Comparison of ENCODE assay signal across 22 mouse cellular contexts in genomic region chr7:51991020-51991419, GRCm38 (mm10). TPM values are rescaled to one million over a fixed set of nuclear protein-coding genes. Genes with fewer than 3 reads are reported as not detected.
DNase-seq lines count a peak whose midpoint lies in the region; ATAC-seq lines count a peak whose summit lies in the region.
"Had no signal": no experiment of that assay in that cellular context is flagged by ENCODE, and none has a peak within 500 bp of the region (broad histone marks: within the 10 kb centered on the region; RNA-seq: fewer than 3 reads in every experiment).

No protein-coding gene starts in this region.

- peaks cover 11% of the 10 kb centered on the region; the same call in 1 of the 2 replicates for H3K4me1 ChIP-seq in heart, embryonic 10.5 days
- peaks cover 62% of the 10 kb centered on the region for H3K4me1 ChIP-seq in liver, embryonic 12.5 days
- H3K4me1 ChIP-seq: forebrain, embryonic 10.5 days; hindbrain, embryonic 13.5 days had no signal

- no peaks in the 10 kb centered on the region for H3K9me3 ChIP-seq in heart, embryonic 10.5 days
- no peaks in the 10 kb centered on the region for H3K9me3 ChIP-seq in liver, embryonic 12.5 days (replicated peaks)
- H3K9me3 ChIP-seq: forebrain, embryonic 10.5 days; heart, embryonic 13.5 days; hindbrain, embryonic 13.5 days had no signal

- H3K27me3 ChIP-seq in heart, embryonic 10.5 days (ENCODE audit: insufficient read depth, poor library complexity, severe bottlenecking) = no peaks in the 10 kb centered on the region; the same call in 1 of the 2 replicates
- no peaks in the 10 kb centered on the region for H3K27me3 ChIP-seq in liver, embryonic 12.5 days (replicated peaks)
- H3K27me3 ChIP-seq: heart, embryonic 13.5 days; hindbrain, embryonic 13.5 days had no signal

- H3K4me2 ChIP-seq in liver, embryonic 12.5 days = peak overlapping the region; percentile 66
- H3K4me2 ChIP-seq: heart, embryonic 13.5 days; hindbrain, embryonic 13.5 days had no signal

- peak; percentile 99 for ATAC-seq in liver, embryonic 12.5 days

- H3K36me3 ChIP-seq in heart, embryonic 10.5 days = no peaks in the 10 kb centered on the region
- 0 out of 2 replicates have a peak, but pooled peaks cover 3% of the 10 kb centered on the region for H3K36me3 ChIP-seq in liver, embryonic 12.5 days
- H3K36me3 ChIP-seq: forebrain, embryonic 10.5 days; heart, embryonic 13.5 days had no signal

- H3K27ac ChIP-seq in heart, embryonic 10.5 days = peak overlapping the region; percentile 22; the same call in 1 of the 2 replicates
- H3K27ac ChIP-seq in liver, embryonic 12.5 days = peak overlapping the region; percentile 92
- H3K27ac ChIP-seq: forebrain, embryonic 10.5 days; heart, embryonic 13.5 days; hindbrain, embryonic 13.5 days had no signal

- DNase-seq in heart, embryonic 10.5 days (ENCODE audit: low spot score) = no peak
- DNase-seq in heart, postnatal 4 days = no peak
- peak; percentile 9 for DNase-seq in spleen, adult 12 weeks (ENCODE audit: low spot score)
- no peak for DNase-seq in spleen, adult 18-20 months
- DNase-seq in retina, postnatal 7 days (ENCODE audit: low read depth, low spot score) = peak; percentile 54
- no peak for DNase-seq in frontal cortex, adult 2 months (ENCODE audit: extremely low spot score in 1 of 2, low spot score in 1 of 2)
- DNase-seq in lung, postnatal 14 days = no peak
- DNase-seq: cerebellum, adult 8-10 months; gastrocnemius, postnatal 10 days; kidney, adult 8-10 months; lung, adult 2 months; right cerebral cortex, postnatal 14 days had no signal

- 57% methylated on average over 3 of the region's 3 CpGs for WGBS in heart, embryonic 10.5 days
- WGBS in liver, embryonic 12.5 days (ENCODE audit: insufficient replicate concordance) = 29% methylated on average over 3 of the region's 3 CpGs

- no peak overlapping the region for H3K4me3 ChIP-seq in heart, embryonic 10.5 days
- H3K4me3 ChIP-seq in liver, embryonic 12.5 days = 0 out of 2 replicates have a peak overlapping the region, but pooled peaks have one; percentile 16
- H3K4me3 ChIP-seq: forebrain, embryonic 10.5 days; heart, embryonic 13.5 days; hindbrain, embryonic 13.5 days had no signal

- peak overlapping the region; percentile 64 for H3K9ac ChIP-seq in liver, embryonic 12.5 days
- H3K9ac ChIP-seq: heart, embryonic 13.5 days; hindbrain, embryonic 13.5 days had no signal

RNA-seq across cellular contexts. Expression of gene Svip, which starts 14.8 kb away (rescaled TPM):
- 10.2 and 19.4 TPM in 2 replicates for polyA plus RNA-seq in heart, embryonic 10.5 days (2016; fragmentation: Nextera tagmentation; extraction: Ambion mirVana)
- 1 to 10 TPM; 7.8 to 9.2 TPM for total RNA-seq in heart, postnatal 4 days (2021)
- 26.1 and 26.2 TPM in 2 replicates for polyA plus RNA-seq in liver, embryonic 12.5 days (2016; fragmentation: Nextera tagmentation; extraction: Ambion mirVana)
- polyA plus RNA-seq in frontal cortex, adult 2 months (2012; rRNA removed) = 39.0 and 40.0 TPM in 2 replicates

RNA-seq across cellular contexts. Expression of gene 1700015G11Rik, which starts 24.5 kb away (rescaled TPM):
- not detected in 2 replicates for polyA plus RNA-seq in heart, embryonic 10.5 days (2016; fragmentation: Nextera tagmentation; extraction: Ambion mirVana)
- total RNA-seq in heart, postnatal 4 days (2021) = not detected
- polyA plus RNA-seq in liver, embryonic 12.5 days (2016; fragmentation: Nextera tagmentation; extraction: Ambion mirVana) = not detected in 2 replicates
- polyA plus RNA-seq in frontal cortex, adult 2 months (2012; rRNA removed) = not detected in 2 replicates
- total RNA-seq: adrenal gland, adult 18-20 months; gastrocnemius, postnatal 10 days; left cerebral cortex, postnatal 25 days; monocyte, adult 5-6 weeks; neutrophil, adult 5-6 weeks had no signal
- polyA plus RNA-seq: forebrain, embryonic 10.5 days; heart, embryonic 13.5 days; hindbrain, embryonic 13.5 days; lung, adult 2 months; stomach, embryonic 16.5 days; urinary bladder, adult 2 months had no signal

Comparison
In these comparisons a context has a peak if more than half of its experiments do, and no peak if none do; other contexts are left out.
1. DNase-seq: peak in spleen, adult 12 weeks (single experiment) and retina, postnatal 7 days (single experiment); none in heart, embryonic 10.5 days (single experiment), heart, postnatal 4 days (single experiment), spleen, adult 18-20 months (0 of 2), frontal cortex, adult 2 months (0 of 2) and lung, postnatal 14 days (single experiment).